Mouse (Mus musculus) olfactory bulb, adult 2 months (tissue): ENCODE data around the gene Plekhg5.

Experiments used
- CTCF ChIP-seq: fragments of 200-500 bp; IDR thresholded peaks from 2 replicates; pipeline ENCODE4 v1.5.1; 2012; ENCODE audit warnings: low read depth, mild to moderate bottlenecking, low read length, moderate library complexity; ENCODE audit not compliant: insufficient read depth
- POLR2A ChIP-seq: fragments of 200-500 bp; IDR thresholded peaks from 2 replicates; pipeline ENCODE4 v1.6.1; 2012; ENCODE audit warnings: mild to moderate bottlenecking, low read depth, low read length, moderate library complexity; ENCODE audit not compliant: insufficient read depth

DNA sequence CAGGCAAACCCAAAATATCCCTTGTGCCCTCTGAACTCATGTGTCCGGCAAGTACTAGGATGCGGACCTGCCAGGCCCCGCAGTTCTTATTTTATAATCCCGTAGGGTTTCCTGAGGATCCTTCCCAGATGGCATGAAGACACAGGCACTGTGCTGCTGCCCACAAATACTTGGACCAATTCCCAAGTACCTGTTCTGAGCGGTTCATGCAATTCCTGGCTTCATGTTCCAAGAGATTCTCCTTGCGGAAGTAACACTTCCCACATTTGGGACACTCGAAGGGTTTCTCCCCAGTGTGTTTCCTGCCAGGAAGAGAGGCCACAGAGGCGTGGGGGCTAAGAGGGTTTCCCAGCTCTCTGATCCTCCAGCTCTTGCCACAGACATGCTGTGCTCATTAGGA lies 49.8 kb upstream of the Plekhg5 start:
- no peak for TF ChIP-seq CTCF
- no peak for TF ChIP-seq POLR2A
